Mouse (Mus musculus) cerebellum, adult 2 months (tissue): ENCODE measurements around the gene Sbk2.

ENCODE experiments used
- CTCF ChIP-seq: fragments of 200-500 bp; IDR thresholded peaks from 2 replicates; pipeline ENCODE4 v1.5.1; 2011; ENCODE audit warnings: low read depth, mild to moderate bottlenecking, control low read depth, low read length, moderate library complexity, borderline replicate concordance; ENCODE audit not compliant: insufficient read depth
- POLR2A ChIP-seq: fragments of 200-500 bp; IDR thresholded peaks from 2 replicates; pipeline ENCODE4 v1.6.1; 2011; ENCODE audit warnings: low read length, control low read depth, borderline replicate concordance; ENCODE audit not compliant: insufficient read depth

- no peak for TF ChIP-seq POLR2A
- no peak for TF ChIP-seq CTCF
These were observed 6.8 kb downstream of the Sbk2 start for GRCm38 (mm10) chr7:4957361-4957760.
